Mouse (Mus musculus) olfactory bulb, adult 2 months (tissue): Measurements from ENCODE around the gene Mecom.

Experiments
- CTCF ChIP-seq: fragments of 200-500 bp; IDR thresholded peaks from 2 replicates; pipeline ENCODE4 v1.5.1; 2012; ENCODE audit warnings: low read depth, mild to moderate bottlenecking, low read length, moderate library complexity; ENCODE audit not compliant: insufficient read depth
- POLR2A ChIP-seq: fragments of 200-500 bp; IDR thresholded peaks from 2 replicates; pipeline ENCODE4 v1.6.1; 2012; ENCODE audit warnings: mild to moderate bottlenecking, low read depth, low read length, moderate library complexity; ENCODE audit not compliant: insufficient read depth

- no peak for TF ChIP-seq CTCF
- no peak for TF ChIP-seq POLR2A
Observed at GRCm38 (mm10) chr3:30012150-30012549, 535.7 kb downstream of the Mecom start.
